Mouse (Mus musculus): ENCODE measurements at regions not wholly inside any gene's neighbourhood (a gene's known extent, or its start where the extent isn't known, plus 50 kb on each side); places are given as distances from the start of the nearest gene placed in this dataset.

DNA sequence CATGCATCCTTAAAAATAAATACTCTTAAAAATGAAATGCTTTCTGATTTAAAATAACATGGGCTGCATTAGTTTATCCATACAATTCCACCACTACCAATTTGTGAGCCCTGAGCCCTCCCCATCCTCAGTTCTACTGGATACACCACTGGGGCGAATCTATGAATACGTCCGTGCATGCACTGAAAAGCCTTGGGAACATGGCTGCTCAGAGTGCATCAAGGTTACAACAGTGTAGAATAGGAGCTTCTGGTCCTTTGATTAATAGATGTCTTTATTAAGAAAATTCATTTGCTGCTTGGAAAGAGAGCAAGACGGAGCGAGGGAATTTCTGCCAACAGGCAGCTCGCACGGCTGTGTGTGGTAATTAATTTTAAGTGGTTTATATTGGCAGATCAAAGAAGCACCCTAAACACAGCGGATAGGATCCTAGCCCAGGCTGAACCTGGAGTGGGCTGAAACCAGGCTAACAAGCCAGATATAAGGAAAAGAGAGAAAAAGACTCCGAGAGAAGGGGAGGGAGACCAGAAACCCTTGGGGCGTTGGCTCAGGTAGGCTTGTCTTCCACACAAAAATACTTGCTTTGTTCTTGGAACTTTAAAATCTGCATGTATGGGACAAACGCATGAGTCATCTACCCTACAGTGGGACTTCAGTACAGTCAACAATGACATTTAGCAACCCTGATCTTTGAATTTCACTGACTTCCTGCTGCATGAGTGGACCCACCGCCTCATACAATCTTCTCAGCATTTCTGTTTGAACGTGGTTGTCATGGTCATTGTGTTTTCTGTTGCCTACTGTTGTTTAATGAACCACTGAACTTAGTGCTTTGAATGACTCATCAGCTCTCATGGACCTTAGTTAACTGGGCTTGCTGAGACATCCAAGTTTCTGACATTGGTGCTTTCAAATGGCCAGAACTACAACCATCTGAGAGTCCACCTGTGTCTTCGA lies 51.9 kb upstream of the Tnik start:
- 85% methylated on average over 14 of the region's 14 CpGs for WGBS
- Histone ChIP-seq H3K4me1 (ENCODE audit: control insufficient read depth, insufficient read depth, low read length) (no peaks in the 10 kb centered on the region), H3K9ac (replicated peaks; ENCODE audit: low read length) (no peak overlapping the region), H3K36me3 (replicated peaks; ENCODE audit: control insufficient read depth, insufficient read depth, low read depth, low read length) (no peaks in the 10 kb centered on the region), H3K27me3 (ENCODE audit: control insufficient read depth, insufficient read depth, low read length) (no peaks in the 10 kb centered on the region), H3K27ac (replicated peaks; ENCODE audit: low read depth, low read length) (no peak overlapping the region), H3K4me2 (ENCODE audit: low read depth, low read length) (no peak overlapping the region), H3K4me3 (ENCODE audit: low read depth, low read length) (no peak overlapping the region), H3K9me3 (replicated peaks; ENCODE audit: control insufficient read depth, low read length) (no peaks in the 10 kb centered on the region)
- ATAC-seq (replicated peaks; ENCODE audit: insufficient number of reproducible peaks, low FRiP score, low TSS enrichment, low read depth) (no peak), DNase-seq (ENCODE audit: low spot score) (no peak)
